Comparison of ENCODE assay signal across 30 mouse cellular contexts in genomic region chr9:54643179-54643578, GRCm38 (mm10). TPM values are rescaled to one million over a fixed set of nuclear protein-coding genes. Genes with fewer than 3 reads are reported as not detected.
A peak's percentile ranks its signal among the peaks of the same experiment; 100 is the strongest.
DNase-seq lines count a peak whose midpoint lies in the region; ATAC-seq lines count a peak whose summit lies in the region.
"Had no signal": no experiment of that assay in that cellular context is flagged by ENCODE, and none has a peak within 500 bp of the region (broad histone marks: within the 10 kb centered on the region; RNA-seq: fewer than 3 reads in every experiment).

No protein-coding gene starts in this region.

- H3K36me3 ChIP-seq in embryonic facial prominence, embryonic 14.5 days (ENCODE audit: control insufficient read depth, insufficient read depth, low read length), result no peaks in the 10 kb centered on the region
- no peaks in the 10 kb centered on the region for H3K36me3 ChIP-seq in embryonic facial prominence, embryonic 10.5 days (replicated peaks)
- H3K36me3 ChIP-seq in lung, embryonic 15.5 days, result no peaks in the 10 kb centered on the region
- no peaks in the 10 kb centered on the region for H3K36me3 ChIP-seq in embryonic facial prominence, embryonic 15.5 days
- no peaks in the 10 kb centered on the region for H3K36me3 ChIP-seq in stomach, embryonic 16.5 days (ENCODE audit: control insufficient read depth, insufficient read depth, low read length)
- H3K36me3 ChIP-seq in hindbrain, embryonic 11.5 days (ENCODE audit: control insufficient read depth, insufficient read depth, low read length), result no peaks in the 10 kb centered on the region
- H3K36me3 ChIP-seq: embryonic facial prominence, embryonic 13.5 days; heart, embryonic 13.5 days; hindbrain, embryonic 15.5 days; midbrain, embryonic 13.5 days; neural tube, embryonic 15.5 days had no signal

- no peak overlapping the region for H3K27ac ChIP-seq in embryonic facial prominence, embryonic 14.5 days (replicated peaks; ENCODE audit: low read depth, low read length)
- no peak overlapping the region for H3K27ac ChIP-seq in embryonic facial prominence, embryonic 10.5 days (replicated peaks)
- H3K27ac ChIP-seq in lung, embryonic 15.5 days, result no peak overlapping the region
- H3K27ac ChIP-seq in embryonic facial prominence, embryonic 15.5 days (replicated peaks), result no peak overlapping the region
- peak overlapping the region; percentile 79 for H3K27ac ChIP-seq in stomach, embryonic 16.5 days (ENCODE audit: low read length)
- H3K27ac ChIP-seq in hindbrain, embryonic 11.5 days (ENCODE audit: low read depth, low read length), result no peak overlapping the region
- H3K27ac ChIP-seq: embryonic facial prominence, embryonic 13.5 days; forebrain, embryonic 13.5 days; heart, embryonic 13.5 days; hindbrain, embryonic 15.5 days; macrophage; midbrain, embryonic 13.5 days; neural tube, embryonic 15.5 days had no signal

- H3K9ac ChIP-seq in embryonic facial prominence, embryonic 14.5 days (ENCODE audit: low read depth, low read length), result no peak overlapping the region
- H3K9ac ChIP-seq in lung, embryonic 15.5 days, result no peak overlapping the region
- H3K9ac ChIP-seq in embryonic facial prominence, embryonic 15.5 days, result no peak overlapping the region
- H3K9ac ChIP-seq in stomach, embryonic 16.5 days (ENCODE audit: low read length), result no peak overlapping the region
- no peak overlapping the region for H3K9ac ChIP-seq in hindbrain, embryonic 11.5 days (ENCODE audit: low read depth, low read length)
- H3K9ac ChIP-seq: embryonic facial prominence, embryonic 13.5 days; forebrain, embryonic 13.5 days; heart, embryonic 13.5 days; hindbrain, embryonic 15.5 days; liver, postnatal 0 days; midbrain, embryonic 13.5 days; neural tube, embryonic 15.5 days had no signal

- ATAC-seq in embryonic facial prominence, embryonic 14.5 days (ENCODE audit: low read depth), result 0 out of 2 replicates have a peak, but pooled peaks have one; percentile 41
- 0 out of 2 replicates have a peak, but pooled peaks have one; percentile 39 for ATAC-seq in lung, embryonic 15.5 days (ENCODE audit: borderline replicate concordance, extremely low read depth, low FRiP score, low TSS enrichment)
- peak; percentile 52; the same call in 1 of the 2 replicates for ATAC-seq in embryonic facial prominence, embryonic 15.5 days (ENCODE audit: insufficient number of reproducible peaks, low FRiP score, low TSS enrichment, low read depth)
- peak; percentile 85 for ATAC-seq in stomach, embryonic 16.5 days (ENCODE audit: insufficient read depth, low FRiP score)
- no peak for ATAC-seq in hindbrain, embryonic 11.5 days (ENCODE audit: low FRiP score)
- ATAC-seq: forebrain, embryonic 13.5 days; liver, postnatal 0 days; lung, postnatal 0 days; midbrain, embryonic 13.5 days had no signal

- no peaks in the 10 kb centered on the region for H3K9me3 ChIP-seq in embryonic facial prominence, embryonic 14.5 days (ENCODE audit: control insufficient read depth, low read length)
- H3K9me3 ChIP-seq in embryonic facial prominence, embryonic 10.5 days, result no peaks in the 10 kb centered on the region
- H3K9me3 ChIP-seq in lung, embryonic 15.5 days, result no peaks in the 10 kb centered on the region
- no peaks in the 10 kb centered on the region for H3K9me3 ChIP-seq in embryonic facial prominence, embryonic 15.5 days (replicated peaks)
- H3K9me3 ChIP-seq in stomach, embryonic 16.5 days (replicated peaks; ENCODE audit: control insufficient read depth, low read length), result no peaks in the 10 kb centered on the region
- no peaks in the 10 kb centered on the region for H3K9me3 ChIP-seq in hindbrain, embryonic 11.5 days (ENCODE audit: control insufficient read depth, low read length)
- H3K9me3 ChIP-seq: embryonic facial prominence, embryonic 13.5 days; forebrain, embryonic 13.5 days; heart, embryonic 13.5 days; hindbrain, embryonic 15.5 days; midbrain, embryonic 13.5 days; neural tube, embryonic 15.5 days had no signal

- no peaks in the 10 kb centered on the region for H3K27me3 ChIP-seq in embryonic facial prominence, embryonic 14.5 days (replicated peaks; ENCODE audit: control insufficient read depth, insufficient read depth, low read length)
- H3K27me3 ChIP-seq in embryonic facial prominence, embryonic 10.5 days (replicated peaks; ENCODE audit: low read depth, poor library complexity, severe bottlenecking), result no peaks in the 10 kb centered on the region
- H3K27me3 ChIP-seq in lung, embryonic 15.5 days, result no peaks in the 10 kb centered on the region
- H3K27me3 ChIP-seq in embryonic facial prominence, embryonic 15.5 days, result no peaks in the 10 kb centered on the region
- H3K27me3 ChIP-seq in stomach, embryonic 16.5 days (ENCODE audit: control insufficient read depth, insufficient read depth, low read length), result no peaks in the 10 kb centered on the region
- H3K27me3 ChIP-seq in hindbrain, embryonic 11.5 days (ENCODE audit: control insufficient read depth, insufficient read depth, low read length), result no peaks in the 10 kb centered on the region
- H3K27me3 ChIP-seq: CH12.LX; embryonic facial prominence, embryonic 13.5 days; forebrain, embryonic 13.5 days; hindbrain, embryonic 15.5 days; midbrain, embryonic 13.5 days; neural tube, embryonic 15.5 days had no signal

- H3K4me1 ChIP-seq in embryonic facial prominence, embryonic 14.5 days (ENCODE audit: control insufficient read depth, insufficient read depth, low read length), result no peaks in the 10 kb centered on the region; the same call in 1 of the 2 replicates
- peaks cover 5% of the 10 kb centered on the region; the same call in 1 of the 2 replicates for H3K4me1 ChIP-seq in embryonic facial prominence, embryonic 10.5 days
- no peaks in the 10 kb centered on the region for H3K4me1 ChIP-seq in lung, embryonic 15.5 days
- H3K4me1 ChIP-seq in embryonic facial prominence, embryonic 15.5 days, result 0 out of 2 replicates have a peak, but pooled peaks cover 4% of the 10 kb centered on the region
- 0 out of 2 replicates have a peak, but pooled peaks cover 4% of the 10 kb centered on the region for H3K4me1 ChIP-seq in stomach, embryonic 16.5 days (ENCODE audit: control insufficient read depth, insufficient read depth, low read length)
- H3K4me1 ChIP-seq in hindbrain, embryonic 11.5 days (replicated peaks; ENCODE audit: control insufficient read depth, insufficient read depth, low read length), result no peaks in the 10 kb centered on the region
- H3K4me1 ChIP-seq: embryonic facial prominence, embryonic 13.5 days; hindbrain, embryonic 15.5 days; midbrain, embryonic 13.5 days; neural tube, embryonic 15.5 days had no signal

- no peak for DNase-seq in embryonic facial prominence, embryonic 14.5 days (ENCODE audit: low spot score)
- no peak for DNase-seq in embryonic facial prominence, embryonic 10.5 days (ENCODE audit: low spot score)
- DNase-seq in lung, postnatal 10 days, result no peak
- DNase-seq in hindbrain, embryonic 11.5 days (ENCODE audit: low spot score), result no peak
- DNase-seq: adrenal gland, adult 8-10 months; cerebellum, adult 11 months; cerebellum, adult 9-10 months; cerebellum, postnatal 36 days; embryo, embryonic 11 days; gastrocnemius, postnatal 10 days; heart, postnatal 10 days; kidney, adult 2 months; kidney, postnatal 14 days; layer of hippocampus, adult 9-11 months; liver, postnatal 0 days; retina, postnatal 1 day; right cerebral cortex, postnatal 14 days had no signal

- H3K4me2 ChIP-seq in embryonic facial prominence, embryonic 14.5 days (ENCODE audit: low read depth, low read length), result no peak overlapping the region
- no peak overlapping the region for H3K4me2 ChIP-seq in lung, embryonic 15.5 days
- H3K4me2 ChIP-seq in embryonic facial prominence, embryonic 15.5 days (replicated peaks), result no peak overlapping the region
- H3K4me2 ChIP-seq in stomach, embryonic 16.5 days (ENCODE audit: low read depth, low read length), result no peak overlapping the region
- no peak overlapping the region for H3K4me2 ChIP-seq in hindbrain, embryonic 11.5 days (replicated peaks; ENCODE audit: low read depth, low read length)
- H3K4me2 ChIP-seq: embryonic facial prominence, embryonic 13.5 days; forebrain, embryonic 13.5 days; heart, embryonic 13.5 days; hindbrain, embryonic 15.5 days; liver, embryonic 11.5 days; midbrain, embryonic 13.5 days; neural tube, embryonic 15.5 days had no signal

- no peak overlapping the region for H3K4me3 ChIP-seq in embryonic facial prominence, embryonic 14.5 days (ENCODE audit: low read depth, low read length)
- H3K4me3 ChIP-seq in embryonic facial prominence, embryonic 10.5 days, result no peak overlapping the region
- no peak overlapping the region for H3K4me3 ChIP-seq in lung, embryonic 15.5 days
- no peak overlapping the region for H3K4me3 ChIP-seq in embryonic facial prominence, embryonic 15.5 days (replicated peaks)
- no peak overlapping the region for H3K4me3 ChIP-seq in stomach, embryonic 16.5 days (replicated peaks; ENCODE audit: low read length)
- no peak overlapping the region for H3K4me3 ChIP-seq in hindbrain, embryonic 11.5 days (ENCODE audit: low read depth, low read length)
- H3K4me3 ChIP-seq: embryonic facial prominence, embryonic 13.5 days; forebrain, embryonic 13.5 days; heart, embryonic 13.5 days; hindbrain, embryonic 15.5 days; midbrain, embryonic 13.5 days; neural tube, embryonic 15.5 days had no signal

- 86% methylated on average over 7 of the region's 7 CpGs for WGBS in embryonic facial prominence, embryonic 14.5 days
- 91% methylated on average over 7 of the region's 7 CpGs for WGBS in embryonic facial prominence, embryonic 10.5 days
- 80% methylated on average over 7 of the region's 7 CpGs for WGBS in lung, embryonic 15.5 days
- 73% methylated on average over 7 of the region's 7 CpGs for WGBS in embryonic facial prominence, embryonic 15.5 days
- WGBS in stomach, embryonic 16.5 days, result 65% methylated on average over 7 of the region's 7 CpGs
- whole genome bisulfite sequencing in hindbrain, embryonic 11.5 days, result 94% methylated on average over 7 of the region's 7 CpGs

RNA-seq across cellular contexts. Expression of gene Acsbg1, which starts 18.5 kb away (rescaled TPM):
- 2.9 and 3.5 TPM in 2 replicates for polyA plus RNA-seq in embryonic facial prominence, embryonic 14.5 days (2014; fragmentation: Nextera tagmentation; extraction: Ambion mirVana)
- 2.7 and 3.6 TPM in 2 replicates for polyA plus RNA-seq in embryonic facial prominence, embryonic 10.5 days (2016; fragmentation: Nextera tagmentation; extraction: Ambion mirVana)
- polyA plus RNA-seq in lung, embryonic 15.5 days (2015; fragmentation: Nextera tagmentation; extraction: Ambion mirVana), result 0.21 and 0.39 TPM in 2 replicates
- polyA plus RNA-seq in embryonic facial prominence, embryonic 15.5 days (2015; fragmentation: Nextera tagmentation; extraction: Ambion mirVana), result 9.0 and 11.6 TPM in 2 replicates
- polyA plus RNA-seq in stomach, embryonic 16.5 days (2015; fragmentation: Nextera tagmentation; extraction: Ambion mirVana), result 11.4 and 20.9 TPM in 2 replicates
- polyA plus RNA-seq in hindbrain, embryonic 11.5 days (2014; fragmentation: Nextera tagmentation; extraction: Ambion mirVana), result 6.3 and 7.1 TPM in 2 replicates
- polyA plus RNA-seq: macrophage had no signal

RNA-seq across cellular contexts. Expression of gene Dnaja4, which starts 55.5 kb away (rescaled TPM):
- polyA plus RNA-seq in embryonic facial prominence, embryonic 14.5 days (2014; fragmentation: Nextera tagmentation; extraction: Ambion mirVana), result 14.1 and 16.1 TPM in 2 replicates
- 3.2 and 3.5 TPM in 2 replicates for polyA plus RNA-seq in embryonic facial prominence, embryonic 10.5 days (2016; fragmentation: Nextera tagmentation; extraction: Ambion mirVana)
- polyA plus RNA-seq in lung, embryonic 15.5 days (2015; fragmentation: Nextera tagmentation; extraction: Ambion mirVana), result 6.6 and 7.5 TPM in 2 replicates
- polyA plus RNA-seq in embryonic facial prominence, embryonic 15.5 days (2015; fragmentation: Nextera tagmentation; extraction: Ambion mirVana), result 13.5 and 15.6 TPM in 2 replicates
- polyA plus RNA-seq in stomach, embryonic 16.5 days (2015; fragmentation: Nextera tagmentation; extraction: Ambion mirVana), result 6.2 and 6.5 TPM in 2 replicates
- 5.6 and 6.1 TPM in 2 replicates for polyA plus RNA-seq in hindbrain, embryonic 11.5 days (2014; fragmentation: Nextera tagmentation; extraction: Ambion mirVana)

RNA-seq across cellular contexts. Expression of gene Idh3a, which starts 57.0 kb away (rescaled TPM):
- polyA plus RNA-seq in embryonic facial prominence, embryonic 14.5 days (2014; fragmentation: Nextera tagmentation; extraction: Ambion mirVana), result 136 and 159 TPM in 2 replicates
- 119 and 122 TPM in 2 replicates for polyA plus RNA-seq in embryonic facial prominence, embryonic 10.5 days (2016; fragmentation: Nextera tagmentation; extraction: Ambion mirVana)
- polyA plus RNA-seq in lung, embryonic 15.5 days (2015; fragmentation: Nextera tagmentation; extraction: Ambion mirVana), result 105 and 109 TPM in 2 replicates
- polyA plus RNA-seq in embryonic facial prominence, embryonic 15.5 days (2015; fragmentation: Nextera tagmentation; extraction: Ambion mirVana), result 104 TPM in 2 replicates
- 112 and 146 TPM in 2 replicates for polyA plus RNA-seq in stomach, embryonic 16.5 days (2015; fragmentation: Nextera tagmentation; extraction: Ambion mirVana)
- 118 and 131 TPM in 2 replicates for polyA plus RNA-seq in hindbrain, embryonic 11.5 days (2014; fragmentation: Nextera tagmentation; extraction: Ambion mirVana)
